9 mouse cellular contexts compared by ENCODE assay signal in genomic region chr15:98780573-98780972, GRCm38 (mm10). TPM values are rescaled to one million over a fixed set of nuclear protein-coding genes. Genes with fewer than 3 reads are reported as not detected.
A peak's percentile ranks its signal among the peaks of the same experiment; 100 is the strongest.
DNase-seq lines count a peak whose midpoint lies in the region; ATAC-seq and TF ChIP-seq lines count a peak whose summit lies in the region.
"Had no signal": no experiment of that assay in that cellular context is flagged by ENCODE, and none has a peak within 500 bp of the region (broad histone marks: within the 10 kb centered on the region; RNA-seq: fewer than 3 reads in every experiment).

No protein-coding gene starts in this region.

- H3K9me3 ChIP-seq in lung, postnatal 0 days (ENCODE audit: low read length), result no peaks in the 10 kb centered on the region
- no peaks in the 10 kb centered on the region for H3K9me3 ChIP-seq in midbrain, embryonic 13.5 days
- H3K9me3 ChIP-seq: hindbrain, embryonic 15.5 days had no signal

- no peaks in the 10 kb centered on the region for H3K36me3 ChIP-seq in lung, postnatal 0 days (ENCODE audit: insufficient read depth, low read length)
- H3K36me3 ChIP-seq in midbrain, embryonic 13.5 days, result no peaks in the 10 kb centered on the region
- H3K36me3 ChIP-seq: hindbrain, embryonic 15.5 days had no signal

- no peak overlapping the region for H3K4me3 ChIP-seq in lung, postnatal 0 days (ENCODE audit: low read depth, low read length)
- no peak overlapping the region for H3K4me3 ChIP-seq in midbrain, embryonic 13.5 days (replicated peaks)
- H3K4me3 ChIP-seq: hindbrain, embryonic 15.5 days had no signal

- peak; percentile 13; the same call in 1 of the 2 replicates for ATAC-seq in lung, postnatal 0 days
- 0 out of 2 replicates have a peak, but pooled peaks have one; percentile 19 for ATAC-seq in granulocyte monocyte progenitor cell, adult 5-6 weeks (replicated peaks; ENCODE audit: poor library complexity, severe bottlenecking)
- ATAC-seq in midbrain, embryonic 13.5 days, result 0 out of 2 replicates have a peak, but pooled peaks have one; percentile 9

- H3K27me3 ChIP-seq in lung, postnatal 0 days (replicated peaks; ENCODE audit: insufficient read depth, low read length), result peaks cover 62% of the 10 kb centered on the region
- H3K27me3 ChIP-seq in midbrain, embryonic 13.5 days, result peaks cover 93% of the 10 kb centered on the region

- peaks cover 5% of the 10 kb centered on the region; the same call in 1 of the 2 replicates for H3K4me1 ChIP-seq in lung, postnatal 0 days (ENCODE audit: insufficient read depth, low read depth, low read length)
- H3K4me1 ChIP-seq in midbrain, embryonic 13.5 days (replicated peaks), result peaks cover 36% of the 10 kb centered on the region

- WGBS in lung, postnatal 0 days, result 13% methylated on average over 13 of the region's 13 CpGs
- 2% methylated on average over 13 of the region's 13 CpGs for WGBS in midbrain, embryonic 13.5 days

- peak; percentile 45 for TF ChIP-seq CTCF in lung, postnatal 0 days (IDR thresholded peaks at IDR 0.05)

- no peak overlapping the region for H3K27ac ChIP-seq in lung, postnatal 0 days (ENCODE audit: low read length)
- no peak overlapping the region for H3K27ac ChIP-seq in midbrain, embryonic 13.5 days
- H3K27ac ChIP-seq: hindbrain, embryonic 15.5 days had no signal

- TF ChIP-seq EP300 in lung, postnatal 0 days (IDR thresholded peaks at IDR 0.05), result no peak

- peak; percentile 30 for DNase-seq in adrenal gland, adult 2 months
- no peak for DNase-seq in adrenal gland, adult 8-10 months
- no peak for DNase-seq in lung, postnatal 0 days (ENCODE audit: low spot score)
- no peak for DNase-seq in lung, postnatal 25 days (ENCODE audit: low spot score)
- DNase-seq in embryo, embryonic 10 days (ENCODE audit: low spot score), result no peak
- DNase-seq in layer of hippocampus, postnatal 14 days (ENCODE audit: low spot score in 2 of 2), result no peak

- no peak overlapping the region for H3K4me2 ChIP-seq in lung, postnatal 0 days (replicated peaks; ENCODE audit: low read depth, low read length)
- no peak overlapping the region for H3K4me2 ChIP-seq in midbrain, embryonic 13.5 days (replicated peaks)
- H3K4me2 ChIP-seq: hindbrain, embryonic 15.5 days had no signal

- no peak overlapping the region for H3K9ac ChIP-seq in lung, postnatal 0 days (replicated peaks; ENCODE audit: low read depth)
- no peak overlapping the region for H3K9ac ChIP-seq in midbrain, embryonic 13.5 days (replicated peaks)
- H3K9ac ChIP-seq: hindbrain, embryonic 15.5 days had no signal

RNA-seq across cellular contexts. Expression of gene Wnt10b, which starts 2.6 kb away (rescaled TPM):
- 1 to 10 TPM in 1 of 2 experiments, under 1 TPM in 1; 0.84 to 2.2 TPM for total RNA-seq in adrenal gland, adult 2 months (2021)
- 0.45 and 2.2 TPM in 2 replicates for polyA plus RNA-seq in adrenal gland, adult 2 months (2012; rRNA removed)
- total RNA-seq in adrenal gland, adult 8-10 months (2022), result 10 to 100 TPM in 1 of 4 experiments, 1 to 10 TPM in 1, under 1 TPM in 2; 0.49 to 12.9 (median 5.0) TPM
- polyA plus RNA-seq in lung, postnatal 0 days (2015; fragmentation: Nextera tagmentation; extraction: Ambion mirVana), result 0.13 and 0.14 TPM in 2 replicates
- 0.47 TPM in 1 of 2 replicates, not detected in the other for total RNA-seq in granulocyte monocyte progenitor cell, adult 5-6 weeks (2014; fragmentation: Nextera tagmentation)
- total RNA-seq in granulocyte monocyte progenitor cell, adult 5-6 weeks (2017), result 0.26 TPM in 1 of 2 replicates, not detected in the other
- polyA plus RNA-seq in midbrain, embryonic 13.5 days (2015; fragmentation: Nextera tagmentation; extraction: Ambion mirVana), result 0.24 TPM in 1 of 2 replicates, not detected in the other
- under 1 TPM; 0.41 to 0.48 TPM for total RNA-seq in layer of hippocampus, postnatal 14 days (2021)
- polyA plus RNA-seq: hindbrain, embryonic 15.5 days had no signal

RNA-seq across cellular contexts. Expression of gene Wnt1, which starts 9.1 kb away (rescaled TPM):
- total RNA-seq in adrenal gland, adult 2 months (2021), result not detected
- 0.08 TPM in 1 of 2 replicates, not detected in the other for polyA plus RNA-seq in adrenal gland, adult 2 months (2012; rRNA removed)
- total RNA-seq in adrenal gland, adult 8-10 months (2022), result not detected
- not detected in 2 replicates for polyA plus RNA-seq in lung, postnatal 0 days (2015; fragmentation: Nextera tagmentation; extraction: Ambion mirVana)
- not detected in 2 replicates for total RNA-seq in granulocyte monocyte progenitor cell, adult 5-6 weeks (2014; fragmentation: Nextera tagmentation)
- total RNA-seq in granulocyte monocyte progenitor cell, adult 5-6 weeks (2017), result not detected in 2 replicates
- 4.0 and 8.6 TPM in 2 replicates for polyA plus RNA-seq in midbrain, embryonic 13.5 days (2015; fragmentation: Nextera tagmentation; extraction: Ambion mirVana)
- not detected for total RNA-seq in layer of hippocampus, postnatal 14 days (2021)

RNA-seq across cellular contexts. Expression of gene Arf3, which starts 17.6 kb away (rescaled TPM):
- 100 to 1,000 TPM; 130 to 136 TPM for total RNA-seq in adrenal gland, adult 2 months (2021)
- polyA plus RNA-seq in adrenal gland, adult 2 months (2012; rRNA removed), result 82.4 and 106 TPM in 2 replicates
- 100 to 1,000 TPM; 153 to 163 (median 159) TPM for total RNA-seq in adrenal gland, adult 8-10 months (2022)
- 47.1 and 56.0 TPM in 2 replicates for polyA plus RNA-seq in lung, postnatal 0 days (2015; fragmentation: Nextera tagmentation; extraction: Ambion mirVana)
- total RNA-seq in granulocyte monocyte progenitor cell, adult 5-6 weeks (2014; fragmentation: Nextera tagmentation), result 39.0 and 41.4 TPM in 2 replicates
- total RNA-seq in granulocyte monocyte progenitor cell, adult 5-6 weeks (2017), result 29.9 and 32.7 TPM in 2 replicates
- 57.5 and 66.0 TPM in 2 replicates for polyA plus RNA-seq in midbrain, embryonic 13.5 days (2015; fragmentation: Nextera tagmentation; extraction: Ambion mirVana)
- total RNA-seq in layer of hippocampus, postnatal 14 days (2021), result 100 to 1,000 TPM; 791 to 794 TPM

RNA-seq across cellular contexts. Expression of gene Ddn, which starts 28.7 kb away (rescaled TPM):
- total RNA-seq in adrenal gland, adult 2 months (2021), result under 1 TPM in 1 of 2 experiments, not detected in 1; 0.35 TPM
- polyA plus RNA-seq in adrenal gland, adult 2 months (2012; rRNA removed), result 0.03 and 0.08 TPM in 2 replicates
- 1 to 10 TPM in 1 of 4 experiments, under 1 TPM in 3; 0.29 to 1.1 (median 0.61) TPM for total RNA-seq in adrenal gland, adult 8-10 months (2022)
- polyA plus RNA-seq in lung, postnatal 0 days (2015; fragmentation: Nextera tagmentation; extraction: Ambion mirVana), result 0.04 TPM in 2 replicates
- not detected in 2 replicates for total RNA-seq in granulocyte monocyte progenitor cell, adult 5-6 weeks (2014; fragmentation: Nextera tagmentation)
- total RNA-seq in granulocyte monocyte progenitor cell, adult 5-6 weeks (2017), result not detected in 2 replicates
- 0.50 and 1.2 TPM in 2 replicates for polyA plus RNA-seq in midbrain, embryonic 13.5 days (2015; fragmentation: Nextera tagmentation; extraction: Ambion mirVana)
- total RNA-seq in layer of hippocampus, postnatal 14 days (2021), result 100 to 1,000 TPM; 747 to 793 TPM

RNA-seq across cellular contexts. Expression of gene Prkag1, which starts 50.7 kb away (rescaled TPM):
- 10 to 100 TPM; 77.1 to 79.8 TPM for total RNA-seq in adrenal gland, adult 2 months (2021)
- polyA plus RNA-seq in adrenal gland, adult 2 months (2012; rRNA removed), result 54.9 and 57.3 TPM in 2 replicates
- 10 to 100 TPM; 76.0 to 83.8 (median 79.2) TPM for total RNA-seq in adrenal gland, adult 8-10 months (2022)
- polyA plus RNA-seq in lung, postnatal 0 days (2015; fragmentation: Nextera tagmentation; extraction: Ambion mirVana), result 72.2 and 76.7 TPM in 2 replicates
- total RNA-seq in granulocyte monocyte progenitor cell, adult 5-6 weeks (2014; fragmentation: Nextera tagmentation), result 34.2 and 63.8 TPM in 2 replicates
- 85.0 and 110 TPM in 2 replicates for total RNA-seq in granulocyte monocyte progenitor cell, adult 5-6 weeks (2017)
- 83.3 and 89.9 TPM in 2 replicates for polyA plus RNA-seq in midbrain, embryonic 13.5 days (2015; fragmentation: Nextera tagmentation; extraction: Ambion mirVana)
- 10 to 100 TPM; 44.5 to 46.2 TPM for total RNA-seq in layer of hippocampus, postnatal 14 days (2021)

Comparison
In these comparisons a context has a peak if more than half of its experiments do, and no peak if none do; other contexts are left out.
1. RNA of gene Arf3, which starts 17.6 kb away (total RNA-seq): 791 to 794 TPM in layer of hippocampus, postnatal 14 days; 153 to 163 TPM in adrenal gland, adult 8-10 months, 130 to 136 TPM in adrenal gland, adult 2 months and 29.9 to 41.4 TPM in granulocyte monocyte progenitor cell, adult 5-6 weeks; every median in the first group is over 4 times any median in the second.
2. Peak in every context shown above with its lines, with median percentiles within 50 percentile points of each other: ATAC-seq.